Mouse (Mus musculus) embryo, embryonic 11 days (tissue): Measurements from ENCODE around the gene Fryl.
A peak's percentile ranks its signal among the peaks of the same experiment; 100 is the strongest.

ENCODE experiments used
- DNase-seq: peaks from one replicate; pipeline ENCODE4 v3.0.0-alpha.2; 2015

The Fryl gene

GRCm38 (mm10) chr5:73153802-73154465 lies 102.5 kb downstream of the Fryl start:
- DNase-seq = no peak

DNA sequence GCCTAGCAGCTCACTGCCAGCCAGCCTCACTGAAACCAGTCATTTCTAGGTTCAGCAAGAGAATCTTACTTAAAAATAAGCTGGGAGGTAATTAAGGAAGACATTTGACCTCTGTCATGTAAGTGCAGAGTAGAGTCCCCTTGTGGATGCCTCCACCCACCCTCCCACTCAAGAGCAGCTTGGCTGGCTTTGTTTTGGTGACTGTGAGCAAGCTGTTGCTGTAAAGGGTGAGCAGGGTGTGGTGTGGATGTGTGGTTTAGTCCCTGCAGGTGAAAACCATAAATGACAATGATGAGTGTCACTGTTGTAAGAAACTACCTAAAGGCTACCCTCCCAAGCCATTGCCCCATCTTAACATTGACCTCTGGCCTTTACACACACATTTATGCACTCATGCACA lies 104.2 kb downstream of the Fryl start:
- no peak for DNase-seq

DNA sequence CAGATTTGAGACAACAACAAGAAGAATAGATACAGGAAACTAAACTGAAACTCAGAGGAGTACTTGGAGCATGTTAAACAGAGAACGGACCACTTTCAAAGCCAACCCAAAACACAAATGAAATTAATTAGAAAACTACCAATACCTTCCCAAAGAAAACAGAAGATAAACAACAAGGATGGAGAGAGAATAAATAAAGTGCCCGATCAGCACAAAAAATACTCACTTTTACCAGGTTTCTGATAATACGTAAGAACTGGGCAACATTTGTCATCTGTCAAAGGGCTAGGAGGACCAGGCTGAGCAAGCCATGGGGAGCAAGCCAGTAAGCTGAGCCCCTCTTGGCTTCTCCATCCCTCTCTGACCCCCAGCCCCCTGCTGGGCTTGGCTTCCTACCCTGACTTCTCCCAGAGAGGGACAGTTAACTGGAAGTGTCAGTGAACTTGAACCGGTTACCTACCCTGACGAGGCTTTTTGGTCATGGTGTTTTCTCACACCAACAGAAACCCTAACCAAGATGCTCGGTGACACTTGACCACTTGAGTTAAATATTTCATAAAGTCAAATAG lies 105.5 kb downstream of the Fryl start:
- no peak for DNase-seq

DNA sequence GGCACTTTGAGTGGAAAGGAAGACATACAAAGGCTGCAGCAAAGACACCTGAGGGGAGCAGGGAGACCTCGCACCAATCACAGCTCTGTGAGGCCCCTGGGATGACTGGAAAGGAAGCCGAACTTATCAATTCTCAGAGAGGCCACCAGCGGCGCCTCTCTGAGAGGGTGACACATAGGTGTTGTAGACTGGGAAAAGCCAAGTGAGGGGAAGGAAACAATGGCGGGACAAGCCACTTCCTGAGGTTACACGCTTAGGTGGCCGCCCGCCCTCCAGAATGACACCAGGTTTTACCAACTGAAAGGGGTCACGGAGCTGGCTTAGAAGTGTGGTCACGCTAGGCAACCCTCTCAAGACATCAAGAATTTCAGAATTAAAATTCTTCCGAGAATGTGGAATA lies 111.4 kb downstream of the Fryl start:
- DNase-seq = no peak

DNA sequence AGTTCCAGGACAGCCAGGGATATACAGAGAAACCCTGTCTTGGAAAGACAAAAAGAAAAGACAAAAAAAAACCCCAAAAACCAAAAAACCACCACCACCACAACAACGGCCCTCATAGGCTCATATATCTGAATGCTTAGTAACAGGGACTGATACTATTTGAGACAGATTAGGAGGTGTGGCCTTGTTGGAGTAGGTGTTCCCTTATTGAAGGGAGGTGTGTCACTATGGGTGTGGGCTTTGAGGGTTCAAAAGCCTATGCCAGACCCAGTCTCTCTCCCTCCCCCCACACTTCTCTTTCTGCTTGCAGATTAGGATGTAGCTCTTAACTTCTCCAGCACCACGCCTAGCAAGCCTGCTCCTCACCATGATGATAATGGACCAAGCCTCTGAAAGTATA lies 114.7 kb downstream of the Fryl start:
- no peak for DNase-seq

GRCm38 (mm10) chr5:73141161-73141560 lies 115.3 kb downstream of the Fryl start:
- no peak for DNase-seq

DNA sequence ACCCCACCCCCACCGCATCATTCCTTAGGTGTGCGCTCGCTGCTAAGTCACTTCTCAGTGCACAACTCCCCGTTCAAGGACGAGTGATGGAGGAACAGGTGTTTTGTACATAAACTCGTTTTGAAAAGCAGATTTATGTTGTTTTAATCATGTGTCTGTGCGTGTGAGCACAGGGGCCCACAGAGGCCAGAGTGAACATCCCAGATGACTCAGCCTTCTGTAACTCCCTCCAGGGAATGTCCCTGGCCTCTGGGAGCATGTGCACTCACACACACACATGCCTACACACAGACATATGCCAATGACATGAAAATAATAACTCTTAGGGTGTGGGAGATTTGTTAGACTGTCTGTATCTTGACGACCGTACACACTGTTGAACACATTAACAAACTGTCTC lies 118.9 kb downstream of the Fryl start:
- no peak for DNase-seq

DNA sequence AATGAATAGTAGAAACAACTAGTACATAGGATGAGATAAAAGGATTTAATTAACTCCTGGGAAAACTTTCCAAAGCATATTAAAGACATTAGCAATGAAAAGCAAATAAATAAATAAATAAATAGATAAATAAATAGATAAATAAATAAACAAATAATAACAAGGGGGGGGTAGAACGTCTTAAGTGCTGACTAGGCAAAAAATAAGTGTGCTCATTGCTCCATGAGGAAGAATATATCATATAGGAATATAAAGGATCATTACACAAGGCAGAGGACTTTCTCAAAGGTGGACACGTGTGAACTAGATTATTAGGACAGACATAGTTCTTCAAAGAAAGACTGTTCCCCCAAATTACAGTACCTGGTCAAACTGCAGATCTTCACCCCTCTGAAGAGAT lies 120.5 kb downstream of the Fryl start:
- DNase-seq = no peak

DNA sequence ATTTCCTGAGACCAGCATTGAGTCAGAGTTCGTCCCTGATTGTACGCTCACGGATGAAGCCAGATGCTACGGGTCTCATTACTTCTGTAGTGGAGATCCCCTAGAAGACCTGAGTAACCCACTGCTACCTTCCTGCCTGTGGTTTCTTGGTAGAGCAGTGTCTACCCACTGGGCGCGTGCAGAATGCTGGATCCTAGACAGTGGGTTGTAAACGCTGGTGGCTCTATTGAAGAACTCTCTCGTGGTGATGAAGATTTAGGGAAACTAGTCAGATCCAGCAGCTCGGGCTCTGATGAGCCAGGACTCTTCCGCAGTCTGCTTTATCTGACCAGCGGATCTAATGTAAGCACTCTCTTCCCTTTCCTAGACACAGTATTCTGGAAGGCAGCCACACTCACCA lies 121.3 kb downstream of the Fryl start:
- no peak for DNase-seq

GRCm38 (mm10) chr5:73133833-73134185 lies 122.6 kb downstream of the Fryl start:
- DNase-seq = peak; percentile 63

- no peak for DNase-seq
Observed at GRCm38 (mm10) chr5:73132998-73133832, 123.2 kb downstream of the Fryl start.

DNA sequence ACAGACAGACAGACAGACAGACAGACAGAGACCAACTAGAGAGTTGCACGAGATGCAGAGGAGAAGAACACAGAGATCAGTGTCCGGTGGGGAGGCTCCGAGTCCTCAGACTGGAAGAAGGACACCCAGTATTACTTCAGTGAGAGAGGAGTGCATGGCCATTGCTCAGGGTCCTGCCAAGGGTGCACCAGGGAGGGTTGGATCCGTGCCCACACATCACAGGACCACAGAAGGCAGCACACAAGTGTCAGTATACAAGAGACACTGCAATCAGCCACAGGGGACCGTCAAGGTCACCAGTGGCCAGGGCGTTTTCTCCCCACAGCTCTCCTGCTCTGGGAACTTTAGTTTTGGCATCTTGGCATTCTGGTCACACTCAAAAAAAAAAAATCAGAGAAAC lies 125.4 kb downstream of the Fryl start:
- no peak for DNase-seq

- no peak for DNase-seq
Observed at GRCm38 (mm10) chr5:73129871-73130270, 126.5 kb downstream of the Fryl start.

GRCm38 (mm10) chr5:73119969-73120725 lies 136.3 kb downstream of the Fryl start:
- DNase-seq = no peak

- DNase-seq = no peak
Observed at GRCm38 (mm10) chr5:73119524-73119923, 136.9 kb downstream of the Fryl start.

DNA sequence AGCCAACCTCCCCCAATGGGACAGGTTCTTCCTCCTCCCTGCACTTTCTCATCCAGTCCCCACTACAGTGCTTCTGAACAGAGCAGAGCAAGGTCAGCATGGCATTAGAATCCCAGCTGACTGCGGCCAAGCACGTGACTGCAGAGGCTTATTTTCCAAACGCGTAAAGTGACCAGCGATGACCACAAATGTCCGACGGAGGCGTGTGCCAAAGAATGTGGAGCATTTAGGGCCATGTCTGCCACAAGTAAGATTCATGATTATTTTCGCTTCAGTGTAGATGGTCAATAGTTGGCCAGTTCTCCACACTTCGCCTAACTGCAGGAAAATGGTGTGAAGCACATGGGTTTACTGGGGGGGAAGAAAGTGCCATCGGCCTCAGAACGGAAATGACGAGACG lies 137.6 kb downstream of the Fryl start:
- DNase-seq = no peak

GRCm38 (mm10) chr5:73114878-73115277 lies 141.5 kb downstream of the Fryl start:
- no peak for DNase-seq

- DNase-seq = no peak
Observed at GRCm38 (mm10) chr5:73112331-73112730, 144.1 kb downstream of the Fryl start.

- no peak for DNase-seq
Observed at GRCm38 (mm10) chr5:73103657-73104056, 152.8 kb downstream of the Fryl start.

DNA sequence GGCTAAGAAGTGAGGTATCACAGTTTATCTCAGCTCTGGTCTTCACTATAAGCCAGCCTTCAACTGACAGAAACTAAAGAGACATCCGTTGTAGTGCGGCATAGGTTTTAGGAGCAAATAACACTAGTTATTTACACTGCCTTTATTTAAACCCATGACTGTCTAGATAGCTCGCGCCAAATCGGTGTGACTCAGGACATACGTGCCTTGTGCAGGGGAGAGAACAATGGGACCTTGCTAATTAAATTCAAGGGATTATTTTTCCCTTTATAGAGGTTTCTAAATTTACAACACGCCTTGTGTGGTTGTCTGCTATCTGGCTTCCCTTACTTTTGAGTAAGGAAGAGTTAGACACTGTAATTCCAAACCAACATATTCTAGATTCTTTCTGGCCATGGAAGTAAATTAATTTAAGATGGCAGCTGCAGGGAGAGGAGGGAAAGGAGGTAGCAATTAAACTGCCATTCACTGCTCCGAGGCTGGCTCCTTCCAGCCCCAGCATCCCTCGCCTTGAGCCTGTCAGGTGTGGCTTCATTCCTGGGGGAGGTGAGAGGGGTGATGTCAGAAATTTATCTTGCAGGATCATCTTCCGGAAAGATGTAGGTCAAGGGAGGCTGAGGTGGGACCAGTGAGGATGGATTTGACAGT lies 154.0 kb downstream of the Fryl start:
- DNase-seq = no peak

GRCm38 (mm10) chr5:73092236-73092635 lies 164.2 kb downstream of the Fryl start:
- DNase-seq = peak; percentile 58

GRCm38 (mm10) chr5:73089158-73089557 lies 167.3 kb downstream of the Fryl start:
- DNase-seq = no peak

DNA sequence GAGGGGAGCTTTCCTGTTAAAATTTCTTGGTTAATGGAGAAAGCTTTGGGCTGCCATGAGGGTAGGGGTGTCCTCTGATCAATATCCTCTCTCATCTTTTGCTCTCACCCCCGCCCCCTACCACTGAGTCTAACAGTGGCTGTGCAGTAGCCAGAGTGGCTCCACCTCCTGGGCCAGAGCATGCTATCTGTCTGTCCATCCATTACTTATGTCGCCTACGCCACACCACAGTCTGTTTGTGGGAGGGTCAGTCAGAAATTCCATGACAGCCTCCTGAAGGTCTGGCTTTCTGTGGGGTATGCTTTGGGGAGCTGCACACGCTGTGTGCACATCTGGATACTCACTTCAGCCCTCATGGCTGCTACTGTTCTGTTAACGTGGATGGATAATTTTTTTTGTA lies 174.9 kb downstream of the Fryl start:
- DNase-seq = no peak
